Mouse (Mus musculus) retina, postnatal 1 day (tissue): ENCODE data around the gene Dlg2.

ENCODE experiments used
- DNase-seq: peaks from one replicate; pipeline ENCODE4 v3.0.0-alpha.2; 2012

Dlg2 gene

GRCm38 (mm10) chr7:92492262-92492661 lies 2015.8 kb downstream of the Dlg2 start:
- no peak for DNase-seq

GRCm38 (mm10) chr7:92493521-92493920 lies 2017.0 kb downstream of the Dlg2 start:
- DNase-seq: no peak
